Mouse (Mus musculus) splenic B cell, adult 2 months (primary cell): ENCODE results near the gene Nhsl2.
"Not testable (repeated sequence)": the region's sequence is repeated elsewhere in the genome, so short reads cannot be mapped to it uniquely, and the experiment has no call there.

ENCODE experiments used
- DNase-seq: peaks from one replicate; pipeline ENCODE4 v3.0.0-alpha.2; 2011; ENCODE audit warnings: low read depth, low spot score
- H3K27me3 ChIP-seq: 2 replicates; pipeline ENCODE4 v1.6.1; 2012; ENCODE audit warnings: mild to moderate bottlenecking, low read length, moderate library complexity, mixed read lengths; ENCODE audit not compliant: control insufficient read depth, poor library complexity, insufficient read depth, severe bottlenecking
- H3K36me3 ChIP-seq: 2 replicates; pipeline ENCODE4 v1.6.1; 2012; ENCODE audit warnings: mild to moderate bottlenecking, low read length, moderate library complexity, mixed read lengths; ENCODE audit not compliant: control insufficient read depth, poor library complexity, insufficient read depth, severe bottlenecking

Nhsl2 gene

GRCm38 (mm10) chrX:101849281-101849821 is at the start of gene Nhsl2:
Gene Nhsl2 (plus strand): TSS chrX:101849385.
- Histone ChIP-seq H3K36me3 (no peaks in the 10 kb centered on the region), H3K27me3 (no peaks in the 10 kb centered on the region)
- DNase-seq, result no peak

GRCm38 (mm10) chrX:101805512-101805911 is 43.7 kb upstream of the Nhsl2 start:
- Histone ChIP-seq H3K36me3 (no peaks in the 10 kb centered on the region), H3K27me3 (no peaks in the 10 kb centered on the region)
- DNase-seq, result peak; percentile 22

GRCm38 (mm10) chrX:101811750-101812149 is 37.4 kb upstream of the Nhsl2 start:
- no peak for DNase-seq
- no peaks in the 10 kb centered on the region for H3K27me3 ChIP-seq

GRCm38 (mm10) chrX:101819163-101819562 is 30.0 kb upstream of the Nhsl2 start:
- DNase-seq, result peak; percentile 8
- H3K36me3 ChIP-seq, result no peaks in the 10 kb centered on the region
- H3K27me3 ChIP-seq, result no peaks in the 10 kb centered on the region

More at GRCm38 (mm10) chrX:101811750-101812149, 37.4 kb upstream of the Nhsl2 start:
- no peaks in the 10 kb centered on the region for H3K36me3 ChIP-seq

- not testable (repeated sequence) for H3K36me3 ChIP-seq, DNase-seq, H3K27me3 ChIP-seq
These were observed 29.2 kb upstream of the Nhsl2 start for GRCm38 (mm10) chrX:101819980-101820379.

- H3K27me3 ChIP-seq, result no peaks in the 10 kb centered on the region
- no peaks in the 10 kb centered on the region for H3K36me3 ChIP-seq
- DNase-seq, result no peak
These were observed 1.9 kb upstream of the Nhsl2 start for GRCm38 (mm10) chrX:101847191-101847795.

GRCm38 (mm10) chrX:101849901-101850551 is 841 bp downstream of the Nhsl2 start:
- DNase-seq, result no peak
- Histone ChIP-seq H3K36me3 (no peaks in the 10 kb centered on the region), H3K27me3 (no peaks in the 10 kb centered on the region)

GRCm38 (mm10) chrX:101851566-101852354 is 2.6 kb downstream of the Nhsl2 start:
- DNase-seq, result no peak
- Histone ChIP-seq H3K36me3 (no peaks in the 10 kb centered on the region), H3K27me3 (no peaks in the 10 kb centered on the region)

- no peak for DNase-seq
- H3K36me3 ChIP-seq, result no peaks in the 10 kb centered on the region
- no peaks in the 10 kb centered on the region for H3K27me3 ChIP-seq
These were observed 14.6 kb downstream of the Nhsl2 start for GRCm38 (mm10) chrX:101863666-101864378.

- H3K27me3 ChIP-seq, result no peaks in the 10 kb centered on the region
- DNase-seq, result no peak
- no peaks in the 10 kb centered on the region for H3K36me3 ChIP-seq
These were observed 15.6 kb downstream of the Nhsl2 start for GRCm38 (mm10) chrX:101864788-101865187.

GRCm38 (mm10) chrX:101874147-101874546 is 25.0 kb downstream of the Nhsl2 start:
- Histone ChIP-seq H3K36me3 (no peaks in the 10 kb centered on the region), H3K27me3 (no peaks in the 10 kb centered on the region)
- no peak for DNase-seq

GRCm38 (mm10) chrX:101874901-101875300 is 25.7 kb downstream of the Nhsl2 start:
- DNase-seq, result no peak
- Histone ChIP-seq H3K27me3 (no peaks in the 10 kb centered on the region), H3K36me3 (no peaks in the 10 kb centered on the region)

- Histone ChIP-seq H3K27me3 (no peaks in the 10 kb centered on the region), H3K36me3 (no peaks in the 10 kb centered on the region)
- DNase-seq, result no peak
These were observed 27.0 kb downstream of the Nhsl2 start for GRCm38 (mm10) chrX:101876136-101876535.

GRCm38 (mm10) chrX:101877840-101878239 is 28.7 kb downstream of the Nhsl2 start:
- no peaks in the 10 kb centered on the region for H3K36me3 ChIP-seq
- DNase-seq, result no peak
- no peaks in the 10 kb centered on the region for H3K27me3 ChIP-seq
